Mouse (Mus musculus): ENCODE results near the gene Sos1.

DNA sequence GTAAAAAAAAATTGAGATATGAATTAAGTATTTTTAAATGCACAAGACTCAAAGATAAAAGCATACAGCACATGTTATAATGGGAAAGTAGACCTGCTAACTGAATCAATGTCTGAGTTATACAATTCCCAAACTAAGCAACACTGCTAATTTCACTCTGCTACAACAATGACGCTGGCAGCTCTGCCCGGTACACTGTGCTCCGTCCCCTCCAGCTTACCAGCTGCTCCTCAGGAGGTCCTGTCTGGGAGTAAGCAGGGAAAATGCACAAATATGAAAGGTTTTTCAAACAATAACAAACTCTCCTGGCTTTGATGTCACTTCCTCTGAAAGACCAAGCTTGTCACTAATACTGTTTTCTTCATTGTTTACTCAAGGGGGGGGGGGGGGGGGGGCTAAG is 45.8 kb downstream of the Sos1 start:
- no peak for TF ChIP-seq POLR2A (IDR thresholded peaks at IDR 0.05; ENCODE audit: borderline replicate concordance, extremely low read depth, low read depth, low read length)
- no peak for TF ChIP-seq CTCF (IDR thresholded peaks at IDR 0.05; ENCODE audit: insufficient read depth, low read length)
